Mouse (Mus musculus) left cerebral cortex, adult 2 months (tissue): ENCODE measurements around the gene Gm49396. TPM values are rescaled to one million over a fixed set of nuclear protein-coding genes. Genes with fewer than 3 reads are reported as not detected.
A peak's percentile ranks its signal among the peaks of the same experiment; 100 is the strongest.

Experiments
- DNase-seq, 2 experiments: peaks; one replicate each; pipeline ENCODE4 v3.0.0; 2021 to 2022; ENCODE audit warnings: low spot score in 2 of 2, mixed read lengths in 1 of 2; ENCODE audit errors: extremely low spot score in 1 of 2
- H3K27ac ChIP-seq: fragments of 200-600 bp; 2 replicates; pipeline ENCODE4 v1.8.1; 2022
- H3K4me3 ChIP-seq: fragments of 200-600 bp; 2 replicates; pipeline ENCODE4 v1.8.1; 2022
- CTCF ChIP-seq: fragments of 200-600 bp; IDR thresholded peaks from 2 replicates; pipeline ENCODE4 v1.8.1; 2022; ENCODE audit warnings: antibody characterized with exemption, mild to moderate bottlenecking, moderate library complexity
- intact Hi-C: fragments of 180-260 bp; cut with DNase I; formaldehyde crosslinking; loops from one replicate; pipeline ENCODE4 v1.15.1; 2025
- total RNA-seq, 2 experiments: library from RNA; stranded (reverse); gene quantifications; 2 replicates each; pipeline ENCODE4 v1.2.3; 2021

Gm49396 gene
- total RNA-seq, 2 experiments from 2014 or later = 6.4 to 8.8 TPM

DNA sequence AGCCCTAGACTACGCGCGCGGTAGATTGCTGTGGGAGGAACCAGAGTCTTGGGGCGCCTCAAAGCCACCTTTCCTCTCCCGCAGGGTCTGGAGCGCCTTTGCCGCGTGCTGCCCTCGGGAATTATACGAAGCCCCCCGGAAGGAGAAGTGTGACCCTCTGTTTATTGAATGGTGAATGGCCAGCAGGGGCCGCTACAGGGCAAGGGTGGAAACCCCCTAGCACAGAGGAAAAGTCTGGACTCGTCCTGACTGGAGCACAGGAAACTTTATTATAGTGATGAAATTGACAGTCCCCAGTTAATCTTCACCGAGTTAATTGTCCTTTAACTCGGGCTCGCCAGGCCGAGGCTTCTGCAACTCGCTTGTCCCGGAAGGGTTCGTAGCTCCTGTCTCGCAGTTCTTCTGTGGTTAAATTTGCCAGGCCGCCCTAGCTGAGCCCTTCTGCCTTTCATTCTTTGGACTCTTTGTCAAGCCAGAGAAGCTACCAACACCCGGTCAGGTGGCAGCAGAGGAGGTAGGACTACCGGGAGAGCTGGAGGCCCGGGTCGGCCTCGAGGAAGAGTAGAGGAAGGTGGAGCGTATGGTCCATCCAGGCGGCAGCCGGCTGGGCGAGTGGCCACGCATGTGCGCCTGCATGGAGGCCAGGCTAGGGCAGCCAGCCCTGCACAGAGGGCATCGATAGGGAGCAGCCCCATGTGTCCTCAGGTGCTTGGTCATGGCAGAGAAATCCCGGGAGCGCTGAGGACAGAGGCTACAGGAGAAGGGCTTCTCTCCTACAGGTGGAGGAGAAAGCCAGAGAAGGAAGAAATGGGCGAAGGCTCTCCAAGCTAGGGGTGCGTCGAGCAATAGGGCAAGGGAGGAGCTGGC, 26.5 kb downstream of the Gm49396 start:
- Histone ChIP-seq H3K4me3 (peak overlapping the region; percentile 74), H3K27ac (peak overlapping the region; percentile 89)
- DNase-seq = peak; percentile 79
- intact Hi-C loops = loop anchor here (2.0 to 10.0 kb wide), 6 partner anchors 19 to 368 kb away; partner anchors contain the start of genes Cox6b1, Ffar1, Gm49396 and Psenen
- TF ChIP-seq CTCF = peak; percentile 88

- intact Hi-C loops = no loop called here
- H3K27ac ChIP-seq = no peak overlapping the region
- DNase-seq = no peak
- H3K4me3 ChIP-seq = no peak overlapping the region
- TF ChIP-seq CTCF = no peak
These were observed 27.9 kb downstream of the Gm49396 start for GRCm38 (mm10) chr7:30590927-30591604.

DNA sequence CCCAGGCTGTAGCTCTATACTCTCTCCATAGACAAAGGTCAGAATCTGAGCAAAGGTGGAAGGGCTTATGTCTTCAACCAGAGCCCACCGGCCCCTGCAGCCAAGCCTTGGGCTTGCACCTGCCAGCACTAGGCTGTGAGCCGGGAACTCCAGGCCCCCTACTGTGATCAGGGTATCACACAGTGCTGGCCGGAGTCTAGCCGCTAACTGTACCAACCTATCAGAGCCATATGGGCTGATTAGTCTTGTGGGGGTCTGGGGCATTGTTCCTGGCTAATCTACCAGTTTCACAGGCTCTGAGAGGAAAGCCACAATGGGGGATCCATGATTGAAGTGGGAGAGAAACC, 28.4 kb downstream of the Gm49396 start:
- intact Hi-C loops = no loop called here
- Histone ChIP-seq H3K27ac (no peak overlapping the region), H3K4me3 (no peak overlapping the region)
- no peak for TF ChIP-seq CTCF
- no peak for DNase-seq

DNA sequence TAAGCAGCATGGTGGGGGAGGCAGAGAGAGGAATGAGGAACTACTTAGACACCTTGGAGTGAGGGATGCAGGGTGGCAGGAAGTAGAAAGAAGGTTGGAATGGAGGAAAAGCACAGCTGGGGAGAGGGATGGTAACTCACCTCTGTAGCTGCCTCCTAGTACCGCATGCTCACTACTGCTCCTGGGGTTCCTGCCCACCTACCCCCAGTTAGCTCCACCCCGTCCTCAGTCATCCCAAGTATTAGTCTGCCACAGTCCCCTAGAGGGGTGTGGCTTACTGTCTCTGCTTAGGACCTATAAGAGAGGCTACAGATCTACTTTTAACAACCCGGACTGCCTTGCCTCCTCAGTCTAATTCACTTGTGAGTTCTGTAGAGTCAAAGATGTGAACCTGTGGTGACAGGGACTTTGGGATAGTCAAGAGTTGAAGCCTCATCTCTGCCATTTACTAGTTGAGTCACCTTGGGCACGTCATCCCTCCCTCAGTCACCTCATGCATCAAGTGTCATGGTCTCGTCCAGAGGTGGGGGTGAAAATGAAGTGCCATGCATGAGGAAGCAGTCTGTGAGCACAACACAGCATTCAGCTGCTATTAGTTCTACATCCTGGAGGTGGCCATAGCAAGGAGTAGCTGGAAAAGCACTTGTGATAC, 29.8 kb downstream of the Gm49396 start:
- Histone ChIP-seq H3K27ac (no peak overlapping the region), H3K4me3 (no peak overlapping the region)
- DNase-seq = no peak
- no peak for TF ChIP-seq CTCF
- intact Hi-C loops = no loop called here

- TF ChIP-seq CTCF = no peak
- DNase-seq = no peak
- Histone ChIP-seq H3K27ac (no peak overlapping the region), H3K4me3 (no peak overlapping the region)
- intact Hi-C loops = no loop called here
These were observed 30.7 kb downstream of the Gm49396 start for GRCm38 (mm10) chr7:30593579-30594509.

DNA sequence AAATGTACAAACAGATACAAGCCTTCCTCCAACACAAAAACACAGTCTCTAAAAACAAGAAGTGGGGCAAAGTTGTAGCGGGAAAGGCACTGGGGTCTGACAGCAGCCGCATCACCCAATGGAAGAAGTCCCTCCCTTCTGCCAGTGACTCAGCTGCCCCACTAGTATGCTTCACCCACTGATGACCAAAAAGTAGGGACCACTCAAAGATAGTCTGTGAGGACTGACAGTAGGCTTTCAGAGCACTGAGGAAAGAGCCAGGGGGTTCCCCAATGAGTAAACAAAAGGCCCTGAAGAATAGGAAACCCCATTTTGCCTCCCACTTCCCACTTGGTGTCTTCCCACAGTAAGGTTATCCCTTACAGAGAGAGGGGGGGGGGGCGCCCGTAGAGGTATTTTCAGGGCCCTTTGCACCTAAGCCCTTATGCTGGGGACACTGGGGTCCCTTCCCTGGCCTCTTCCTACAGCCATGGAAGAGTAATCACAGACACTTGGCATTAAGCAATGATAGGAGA, 31.4 kb downstream of the Gm49396 start:
- intact Hi-C loops = loop anchor here (5.0 kb wide), 1 partner anchor 308 kb away; no protein-coding TSS in a partner anchor
- no peak overlapping the region for H3K27ac ChIP-seq
- no peak for TF ChIP-seq CTCF
- no peak overlapping the region for H3K4me3 ChIP-seq
- DNase-seq = no peak

DNA sequence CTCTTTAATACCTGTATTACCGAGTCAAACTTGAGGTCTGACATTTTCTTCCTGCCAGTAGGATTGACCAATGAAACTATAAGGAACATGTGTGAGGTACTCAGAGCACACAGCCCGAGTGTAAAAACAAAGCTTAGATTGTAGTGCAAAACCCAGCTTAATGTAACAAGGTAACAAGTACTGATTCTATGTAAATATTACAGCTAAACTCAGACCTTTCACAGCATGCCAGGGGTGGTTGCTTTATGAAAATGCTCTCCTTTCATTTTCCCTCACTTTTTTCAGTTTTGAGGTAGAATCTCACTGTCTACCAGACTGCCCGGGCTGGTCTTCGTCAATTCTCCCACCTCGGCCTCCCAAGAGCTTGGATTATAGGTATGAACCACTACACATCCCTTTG, 32.9 kb downstream of the Gm49396 start:
- H3K27ac ChIP-seq = no peak overlapping the region
- intact Hi-C loops = loop anchor here (5.0 kb wide), 1 partner anchor 306 kb away; no protein-coding TSS in a partner anchor
- H3K4me3 ChIP-seq = no peak overlapping the region
- DNase-seq = no peak
- TF ChIP-seq CTCF = no peak

DNA sequence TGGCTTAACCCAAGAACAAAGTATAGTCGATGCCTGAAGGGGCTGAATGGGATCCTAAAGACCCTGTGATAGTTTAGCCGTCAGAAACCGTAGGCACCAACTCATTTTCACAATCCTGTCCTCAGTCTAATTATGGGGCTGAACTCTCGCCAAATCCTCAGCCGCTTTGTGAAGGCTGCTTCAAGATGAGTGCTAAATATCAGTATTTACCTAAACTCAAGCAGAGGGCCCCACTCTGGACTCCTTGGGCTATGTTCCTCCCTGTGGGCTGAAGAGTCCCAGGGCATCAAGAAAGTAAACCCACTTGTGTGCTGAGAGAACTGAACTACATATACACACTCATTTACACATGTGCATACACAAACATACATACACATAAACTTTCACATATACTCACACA, 33.7 kb downstream of the Gm49396 start:
- Histone ChIP-seq H3K27ac (no peak overlapping the region), H3K4me3 (no peak overlapping the region)
- no peak for TF ChIP-seq CTCF
- intact Hi-C loops = loop anchor here (5.0 kb wide), 1 partner anchor 305 kb away; no protein-coding TSS in a partner anchor
- DNase-seq = no peak

- intact Hi-C loops = loop anchor here (5.0 kb wide), 1 partner anchor 304 kb away; no protein-coding TSS in a partner anchor
- no peak for TF ChIP-seq CTCF
- Histone ChIP-seq H3K27ac (no peak within 1 kb of the TSS), H3K4me3 (no peak within 1 kb of the TSS)
- no peak for DNase-seq
These were observed 35.6 kb downstream of the Gm49396 start, which contains the start of gene Zbtb32 for GRCm38 (mm10) chr7:30598786-30599185. Gene Zbtb32 (minus strand): TSS chr7:30598909.

GRCm38 (mm10) chr7:30599933-30600353, 36.8 kb downstream of the Gm49396 start:
- H3K27ac ChIP-seq = no peak overlapping the region
- TF ChIP-seq CTCF = no peak
- intact Hi-C loops = loop anchor here (5.0 kb wide), 1 partner anchor 302 kb away; no protein-coding TSS in a partner anchor
- DNase-seq = peak; percentile 83 to 86
- H3K4me3 ChIP-seq = no peak overlapping the region
